Mouse (Mus musculus): ENCODE results near the gene Hydin.
A peak's percentile ranks its signal among the peaks of the same experiment; 100 is the strongest.
"Not testable (repeated sequence)": the region's sequence is repeated elsewhere in the genome, so short reads cannot be mapped to it uniquely, and the experiment has no call there.

Gene Hydin

GRCm38 (mm10) chr8:110266741-110267140 lies at the start of gene Hydin:
Gene Hydin, plus strand, starts transcription at chr8:110266977.
- peak; percentile 98 for DNase-seq (ENCODE audit: low spot score)

DNA sequence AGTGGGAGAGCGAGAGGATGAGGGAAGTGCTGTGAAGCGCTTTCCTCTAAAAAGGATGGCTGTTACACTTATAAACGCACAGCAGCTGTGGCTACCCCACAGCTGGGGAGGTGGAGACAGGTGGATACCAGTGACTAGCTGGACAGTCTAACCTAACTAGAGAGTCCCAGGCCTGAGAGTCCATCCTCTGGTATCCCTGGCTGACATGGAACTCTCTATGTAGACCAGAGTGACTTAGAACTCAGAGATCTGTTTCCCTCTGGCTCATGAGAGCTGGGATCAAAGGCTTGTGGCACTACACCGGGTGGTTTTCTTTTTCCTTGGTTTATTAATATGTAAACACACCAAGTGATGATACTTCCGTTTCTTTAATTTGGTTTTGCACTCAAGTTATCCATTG lies 49.6 kb upstream of the Hydin start:
- DNase-seq (ENCODE audit: low spot score) = no peak

- peak; percentile 99 for DNase-seq (ENCODE audit: low spot score)
Measured at GRCm38 (mm10) chr8:110217681-110218131, 49.1 kb upstream of the Hydin start.

GRCm38 (mm10) chr8:110218511-110218910 lies 48.3 kb upstream of the Hydin start:
- DNase-seq (ENCODE audit: low spot score) = no peak

- no peak for DNase-seq (ENCODE audit: low spot score)
Measured at GRCm38 (mm10) chr8:110220936-110221335, 45.8 kb upstream of the Hydin start.

GRCm38 (mm10) chr8:110230803-110231202 lies 36.0 kb upstream of the Hydin start:
- no peak for DNase-seq (ENCODE audit: low spot score)

- DNase-seq (ENCODE audit: low spot score) = no peak
Measured at GRCm38 (mm10) chr8:110242278-110243177, 24.2 kb upstream of the Hydin start.

DNA sequence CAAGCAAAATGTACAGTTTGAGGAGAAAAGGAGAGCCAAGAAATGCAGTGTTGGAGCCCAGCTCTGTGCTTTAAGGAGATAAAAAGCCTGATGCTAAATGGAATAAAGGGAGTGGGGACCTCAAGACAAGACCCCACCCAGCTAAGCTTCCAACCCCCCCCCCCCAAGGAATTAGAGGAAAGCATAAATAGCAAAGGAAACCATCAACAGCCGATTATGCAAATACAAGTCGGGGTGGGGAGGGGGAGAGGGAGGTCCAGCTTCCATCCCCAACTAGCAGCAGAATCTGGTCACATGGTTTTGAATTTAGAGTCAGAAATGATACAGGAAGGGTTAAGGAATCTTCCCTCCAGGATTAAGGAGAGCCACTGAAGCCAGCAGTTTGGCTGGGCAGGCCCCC lies 22.2 kb upstream of the Hydin start:
- DNase-seq (ENCODE audit: low spot score) = no peak

DNA sequence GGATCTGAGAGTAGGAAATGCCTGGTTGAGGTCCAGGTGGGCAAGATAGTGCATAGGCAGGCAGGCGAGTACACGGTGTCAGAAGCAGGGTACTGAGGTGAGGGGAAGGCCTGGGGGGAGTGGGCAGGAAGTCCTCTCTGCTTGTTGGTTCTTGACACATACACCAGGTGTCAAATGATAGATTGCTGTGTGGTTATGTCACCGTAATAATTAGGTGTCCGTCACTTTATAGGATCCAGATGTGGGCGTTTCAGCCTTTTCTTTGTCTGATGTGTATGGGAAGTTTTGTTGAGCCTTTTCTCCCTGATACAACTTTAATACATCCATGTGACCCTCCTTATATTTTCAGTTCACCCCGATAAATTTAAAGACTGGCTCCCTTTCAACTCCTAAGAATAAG lies 19.5 kb upstream of the Hydin start:
- DNase-seq (ENCODE audit: low spot score) = peak; percentile 48

- DNase-seq (ENCODE audit: low spot score) = no peak
Measured at GRCm38 (mm10) chr8:110253986-110254385, 12.8 kb upstream of the Hydin start.

DNA sequence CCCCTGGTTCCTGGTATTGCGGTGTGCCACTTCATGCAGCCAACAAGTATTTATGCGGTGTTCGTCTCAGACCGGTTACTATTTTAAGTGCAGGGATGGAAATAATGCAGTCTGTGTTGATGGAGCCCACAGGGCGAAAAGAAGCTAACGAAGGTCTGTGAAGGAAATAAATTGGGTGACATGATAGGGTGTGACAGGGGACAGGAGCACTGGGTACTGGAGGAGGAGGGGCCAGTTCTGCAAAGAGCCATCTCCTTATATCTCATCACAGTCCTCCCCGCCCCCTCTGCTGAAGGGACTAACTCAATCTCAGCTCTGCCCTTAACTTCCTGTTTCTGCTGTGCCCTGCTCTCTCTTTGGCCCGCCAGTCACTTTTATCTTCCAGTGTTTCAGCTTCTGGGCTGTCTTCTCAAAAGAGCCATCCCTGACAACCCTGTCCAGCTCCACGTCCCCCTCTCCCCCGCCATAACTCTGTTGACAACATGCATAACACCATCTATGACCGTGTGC lies 926 bp upstream of the Hydin start:
- no peak for DNase-seq (ENCODE audit: low spot score)

- DNase-seq (ENCODE audit: low spot score) = peak; percentile 48
Measured at GRCm38 (mm10) chr8:110267268-110267667, 491 bp downstream of the Hydin start.

GRCm38 (mm10) chr8:110270659-110271058 lies 3.9 kb downstream of the Hydin start:
- no peak for DNase-seq (ENCODE audit: low spot score)

DNA sequence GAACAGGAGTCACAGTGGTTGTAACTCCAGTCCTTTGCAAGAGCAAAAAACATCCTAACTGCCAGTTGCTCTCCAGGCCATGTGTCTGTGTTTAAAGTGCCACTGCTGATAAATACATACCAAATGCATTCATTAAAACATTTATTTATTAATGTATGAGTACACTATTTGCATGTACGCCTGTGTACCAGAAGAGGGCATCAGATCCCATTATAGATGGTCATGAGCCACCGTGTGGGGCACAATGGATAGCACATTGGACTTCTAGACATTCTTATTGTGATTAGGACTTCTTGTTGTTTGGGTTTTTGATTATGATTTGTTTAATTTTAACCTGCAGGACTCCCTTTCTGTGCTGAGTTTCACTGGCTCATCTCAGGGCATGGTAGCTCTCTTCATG lies 6.6 kb downstream of the Hydin start:
- DNase-seq (ENCODE audit: low spot score) = peak; percentile 14

DNA sequence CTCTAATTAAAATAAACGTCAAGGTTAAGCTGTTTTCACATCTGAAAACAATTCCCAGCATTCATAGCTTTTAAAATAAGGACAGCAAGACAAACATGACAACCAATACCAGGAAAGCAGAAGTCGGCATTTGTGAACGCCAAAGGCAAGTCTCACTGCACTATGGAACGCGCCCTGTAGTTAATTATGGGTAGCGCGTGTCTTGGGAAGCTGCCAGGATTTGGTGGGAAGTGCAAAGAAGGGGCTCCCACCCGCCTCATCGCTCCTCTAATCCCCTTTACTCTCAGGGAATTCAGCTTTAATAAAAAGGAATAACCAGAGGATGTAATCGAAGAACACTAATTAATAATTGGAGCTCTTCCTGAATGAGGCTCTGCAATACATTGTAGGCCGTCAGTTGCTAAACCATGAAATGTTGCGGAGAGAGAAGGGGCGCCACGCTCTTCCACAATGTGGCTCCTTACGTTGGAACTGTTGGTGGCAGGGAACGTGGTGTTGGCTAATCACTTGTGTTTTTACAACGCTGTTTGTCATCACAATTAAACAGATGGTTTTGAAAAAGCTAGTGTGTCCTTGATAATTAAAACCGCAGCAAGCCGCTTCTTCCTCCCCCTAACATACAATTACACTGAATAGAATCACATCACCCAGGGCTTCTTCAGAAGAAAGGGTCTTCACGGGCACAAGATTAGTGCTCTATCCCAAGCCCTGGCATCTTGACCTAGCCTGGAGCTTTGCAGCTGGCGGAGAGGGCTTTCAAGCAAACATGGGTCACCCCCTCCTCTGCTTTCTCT lies 8.9 kb downstream of the Hydin start:
- no peak for DNase-seq (ENCODE audit: low spot score)

DNA sequence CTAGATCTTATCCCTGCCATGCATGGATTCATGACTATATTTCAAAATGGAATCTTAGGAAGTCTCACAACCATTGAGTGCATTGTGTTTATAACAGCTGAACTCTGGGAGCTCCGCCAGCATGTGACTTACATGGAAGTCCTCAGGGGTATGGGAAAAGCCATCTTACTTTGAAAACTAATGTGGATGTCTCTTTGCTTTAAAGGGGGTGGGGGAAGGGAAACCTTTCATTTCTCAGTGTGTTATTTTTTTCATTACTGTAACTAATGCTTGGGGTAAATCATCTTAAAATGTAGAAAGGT lies 9.4 kb downstream of the Hydin start:
- DNase-seq (ENCODE audit: low spot score) = no peak

DNA sequence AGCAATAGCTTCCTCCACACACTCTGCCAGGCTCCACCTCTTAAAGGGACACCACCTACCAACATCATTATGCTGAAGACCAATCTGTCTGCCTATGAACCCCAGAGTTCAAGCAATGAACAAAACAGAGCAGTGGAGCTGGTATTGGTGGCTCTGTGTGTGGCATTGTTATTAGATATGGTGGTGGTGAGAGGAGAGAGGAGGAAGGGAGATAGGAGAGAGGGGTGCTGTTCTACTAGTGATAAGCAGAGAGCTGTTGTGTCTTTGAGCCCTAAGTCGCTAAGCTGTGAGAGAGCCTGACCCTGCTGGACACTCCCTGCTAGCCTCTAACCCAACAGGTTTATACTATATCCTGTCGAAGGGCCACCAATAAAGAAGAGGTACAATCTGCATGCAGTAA lies 45.9 kb downstream of the Hydin start:
- DNase-seq (ENCODE audit: low spot score) = no peak

- DNase-seq (ENCODE audit: low spot score) = no peak
Measured at GRCm38 (mm10) chr8:110315826-110316225, 49.0 kb downstream of the Hydin start.

- no peak for DNase-seq (ENCODE audit: low spot score)
Measured at GRCm38 (mm10) chr8:110319586-110319985, 52.8 kb downstream of the Hydin start.

DNA sequence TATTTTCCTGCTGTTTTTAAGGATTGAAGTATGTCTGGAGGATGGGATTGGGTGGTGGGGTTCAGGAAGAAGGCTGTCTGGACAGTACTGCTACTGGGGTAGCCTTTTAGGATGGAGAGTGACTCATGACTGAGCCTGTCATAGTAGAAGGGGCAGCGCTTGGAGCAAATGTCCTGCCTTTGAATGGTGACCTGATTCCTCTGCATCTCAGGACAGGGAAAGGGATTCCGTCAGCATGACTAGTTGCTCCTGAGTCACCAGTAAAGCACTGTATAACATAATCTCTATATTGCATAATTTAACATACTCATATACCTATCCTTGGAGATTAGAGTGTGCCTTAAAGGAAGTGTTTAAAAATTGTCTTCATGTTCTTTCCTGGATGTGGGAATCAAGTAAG lies 54.7 kb downstream of the Hydin start:
- no peak for DNase-seq (ENCODE audit: low spot score)

GRCm38 (mm10) chr8:110323981-110324574 lies 57.3 kb downstream of the Hydin start:
- DNase-seq (ENCODE audit: low spot score) = no peak

- DNase-seq (ENCODE audit: low spot score) = not testable (repeated sequence)
Measured at GRCm38 (mm10) chr8:110327120-110327519, 60.3 kb downstream of the Hydin start.

GRCm38 (mm10) chr8:110333376-110333775 lies 66.6 kb downstream of the Hydin start:
- DNase-seq (ENCODE audit: low spot score) = no peak
